Mouse (Mus musculus): ENCODE measurements around the gene Tspo2. TPM values are rescaled to one million over a fixed set of nuclear protein-coding genes. Genes with fewer than 3 reads are reported as not detected.

Gene Tspo2
- total RNA-seq, 4 experiments from 2014 or later = not detected

DNA sequence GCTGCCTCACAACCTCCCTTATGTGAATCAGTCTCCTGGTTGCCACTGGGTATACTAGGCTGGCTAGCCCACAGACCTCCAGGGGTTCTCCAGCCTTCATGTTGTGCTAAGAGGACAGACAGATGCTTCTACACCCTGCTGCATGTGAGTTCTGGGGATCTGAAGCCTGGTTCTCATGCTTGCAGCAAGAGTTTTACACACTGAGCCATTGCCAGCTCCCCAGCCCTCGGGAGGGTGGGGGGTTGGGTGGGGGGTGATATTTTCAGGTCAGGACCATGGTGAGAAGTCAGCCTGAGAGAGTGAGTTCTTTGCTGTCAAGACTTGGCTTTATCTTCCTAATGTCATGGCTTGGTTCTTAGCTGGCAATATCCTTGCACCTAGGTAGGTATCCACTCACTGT is 32.5 kb downstream of the Tspo2 start:
- no peak for DNase-seq (ENCODE audit: low spot score in 2 of 2)

DNA sequence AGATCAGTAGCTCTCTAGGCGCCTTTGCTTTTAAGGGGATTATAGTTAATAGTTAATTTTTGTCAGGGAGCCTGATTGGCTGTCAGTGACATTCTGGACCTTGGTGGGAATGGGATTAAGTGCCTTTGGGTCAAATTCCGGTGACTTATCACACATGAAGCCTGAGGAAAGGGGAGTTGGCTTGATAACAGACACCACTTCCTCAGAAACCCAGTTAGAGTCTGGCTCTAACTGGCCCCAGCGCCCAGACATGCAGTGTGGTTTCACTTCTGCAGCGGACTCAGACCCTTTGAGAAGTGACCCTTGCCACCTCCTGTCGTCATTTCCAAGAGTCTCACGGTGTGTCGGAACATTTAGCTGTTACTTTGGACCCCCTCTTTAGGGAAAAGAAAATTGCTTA is 33.1 kb downstream of the Tspo2 start:
- no peak for DNase-seq (ENCODE audit: low spot score in 2 of 2)

DNA sequence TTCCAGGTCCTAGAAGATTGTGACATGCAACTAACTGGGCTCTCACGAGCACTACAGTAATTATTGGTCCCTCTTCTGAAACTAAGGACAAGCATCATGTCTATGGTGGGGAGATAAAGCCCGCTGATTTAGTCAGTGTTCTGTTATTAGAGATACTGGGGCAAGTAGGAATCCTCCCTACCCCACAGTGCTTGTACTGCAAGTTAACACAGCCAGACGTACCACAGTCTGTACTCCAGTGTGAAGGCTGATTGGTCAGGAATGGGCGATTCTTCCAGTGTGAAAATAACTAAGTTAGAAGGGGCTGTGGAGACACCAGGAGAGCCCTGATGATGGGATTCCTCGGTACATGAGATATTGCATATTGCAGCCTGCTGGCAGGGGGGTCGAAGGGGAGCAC is 33.8 kb downstream of the Tspo2 start:
- no peak for DNase-seq (ENCODE audit: low spot score in 2 of 2)

DNA sequence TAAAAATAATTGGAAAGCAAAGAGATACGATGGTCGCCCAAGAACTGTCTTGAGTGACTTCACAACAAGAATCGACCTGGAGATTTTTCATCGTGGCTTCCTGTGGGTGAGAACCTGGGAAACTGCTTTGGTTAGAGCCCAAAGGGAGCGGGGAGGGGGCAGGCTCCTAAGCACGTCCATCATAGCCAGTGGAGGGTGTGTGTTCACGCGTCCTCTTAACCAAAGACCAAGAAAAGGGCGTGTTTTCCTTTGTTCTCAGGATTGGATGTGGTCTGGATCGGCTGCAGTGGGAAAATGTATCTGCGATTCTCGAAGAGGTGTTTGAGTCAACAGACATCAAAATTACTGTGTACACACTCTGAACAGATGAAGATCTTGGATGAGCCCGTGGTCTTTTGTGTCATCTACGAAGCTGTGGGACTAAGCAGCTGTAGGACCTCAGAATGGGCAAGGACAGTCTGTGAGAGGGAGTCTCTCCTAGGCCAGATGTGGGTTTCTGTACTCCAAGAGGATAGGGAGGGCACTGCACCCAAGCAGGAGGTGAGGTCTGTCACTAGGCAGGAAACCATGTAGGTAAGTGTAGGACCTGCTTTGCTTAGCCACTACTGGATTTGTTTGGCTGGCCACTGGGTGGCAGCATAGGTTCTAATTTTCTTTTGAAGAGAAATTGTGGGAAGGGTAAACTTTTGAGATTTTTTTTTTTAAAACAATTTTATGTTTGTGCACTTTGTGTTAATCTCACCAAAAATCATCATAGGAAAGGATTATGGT is 34.7 kb downstream of the Tspo2 start:
- peak in 1 of 2 experiments; percentile 54 for DNase-seq (ENCODE audit: low spot score in 2 of 2)

DNA sequence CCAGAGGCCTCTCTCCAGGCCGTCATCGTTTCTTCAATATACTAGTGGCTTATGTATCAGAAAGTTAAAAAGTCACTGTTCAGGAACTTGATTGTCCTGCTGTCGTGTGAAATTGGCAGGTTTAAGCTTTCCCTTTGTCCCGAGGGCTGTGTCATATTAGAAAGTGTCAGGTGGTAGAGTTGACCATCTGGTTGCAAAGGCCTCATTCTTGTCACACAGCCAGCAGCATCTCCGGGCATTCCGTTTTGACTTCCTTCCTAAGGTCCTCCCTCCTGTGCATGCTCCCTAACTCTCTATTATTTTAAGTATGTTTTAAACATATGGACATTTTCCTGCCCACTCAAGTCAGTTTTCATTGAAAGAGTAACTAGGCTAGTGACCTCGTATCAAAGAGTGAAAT is 35.3 kb downstream of the Tspo2 start:
- no peak for DNase-seq (ENCODE audit: low spot score in 2 of 2)

DNA sequence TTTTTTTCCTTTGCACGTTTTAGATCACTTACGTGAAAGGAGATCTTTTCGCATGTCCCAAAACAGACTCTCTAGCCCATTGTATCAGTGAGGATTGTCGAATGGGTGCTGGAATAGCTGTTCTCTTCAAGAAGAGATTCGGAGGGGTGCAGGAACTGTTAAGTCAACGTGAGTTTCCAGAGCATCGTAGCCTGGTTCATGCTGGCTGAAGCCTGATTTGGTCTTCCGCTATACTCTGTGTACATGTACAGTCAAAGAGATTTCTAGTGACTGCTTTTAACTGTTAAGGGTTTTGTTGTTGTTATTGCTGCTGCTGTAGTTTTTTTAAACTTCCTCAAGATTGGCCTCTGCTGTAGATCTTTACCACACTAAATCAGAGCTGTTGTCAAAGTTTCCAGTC is 40.1 kb downstream of the Tspo2 start:
- DNase-seq (ENCODE audit: low spot score in 2 of 2) = no peak

DNA sequence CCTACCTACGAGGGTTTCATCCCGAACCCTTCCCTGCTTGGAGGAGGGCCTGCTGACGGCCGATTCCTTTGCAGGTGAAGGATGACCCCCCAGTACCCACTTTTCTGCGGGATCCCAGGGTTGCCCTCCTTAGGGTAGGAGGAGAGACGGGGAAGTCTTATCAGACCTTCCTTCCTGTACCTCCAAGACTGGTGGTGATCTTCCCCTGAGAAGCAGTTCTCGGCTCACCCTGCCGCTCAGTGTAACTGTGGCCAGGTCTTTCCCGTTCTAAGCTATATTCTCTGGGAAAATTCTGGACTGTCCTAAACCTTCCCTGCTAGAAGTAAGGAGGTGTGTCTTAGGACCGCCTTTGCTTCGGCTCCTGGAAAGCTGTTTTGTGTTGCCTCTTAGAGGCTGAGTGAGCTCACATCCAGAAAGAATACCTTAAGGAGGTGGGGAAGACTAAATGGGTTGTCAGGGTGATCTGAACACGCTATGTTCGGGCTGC is 41.0 kb downstream of the Tspo2 start:
- DNase-seq (ENCODE audit: low spot score in 2 of 2) = no peak

DNA sequence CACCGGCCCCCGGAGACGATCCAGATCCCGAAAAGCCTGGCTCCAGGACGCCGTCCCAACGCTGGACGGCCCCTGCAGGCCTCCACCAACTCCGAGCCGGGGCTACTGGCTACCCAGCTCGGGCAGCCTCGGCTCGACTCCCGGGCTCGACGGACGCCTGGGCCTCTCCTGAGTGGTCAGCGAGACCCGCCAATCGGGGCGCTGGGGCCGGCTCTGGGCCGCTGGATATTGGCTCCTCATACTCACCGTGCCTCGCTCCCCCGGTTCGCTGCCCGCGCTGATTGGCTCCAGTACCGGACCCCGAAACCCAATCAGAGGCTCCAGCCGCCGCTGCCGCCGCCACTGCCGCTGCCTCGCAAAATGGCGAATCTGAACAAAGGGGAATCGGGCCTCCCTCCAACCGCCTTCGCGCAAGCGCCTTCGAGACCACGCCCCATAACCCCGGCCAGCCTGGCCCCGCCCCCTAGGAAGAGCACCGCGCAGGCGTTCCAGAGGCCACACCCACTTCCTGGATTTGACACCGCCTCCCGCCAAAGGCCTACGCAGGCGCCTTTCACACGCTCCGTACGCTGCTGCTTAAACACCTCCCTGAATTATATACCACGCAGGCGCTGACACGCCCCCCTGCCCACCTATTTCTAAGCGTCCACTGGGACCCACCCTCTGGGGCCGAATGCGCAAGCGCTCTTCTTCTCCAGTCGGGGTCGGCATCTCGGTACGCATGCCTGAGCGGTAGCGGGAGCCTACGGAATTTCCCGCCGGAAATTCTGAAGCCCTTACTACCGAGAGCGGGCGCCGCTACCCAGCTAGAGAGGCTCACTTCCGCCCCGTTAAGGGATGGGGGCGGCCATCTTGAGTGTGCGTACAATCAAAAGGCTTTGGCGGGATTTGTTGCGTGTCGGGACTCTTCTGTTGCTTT is 41.7 kb downstream of the Tspo2 start, which contains the start of the genes Nfya and Oard1:
Gene Nfya, minus strand, starts transcription at position 527 of the 919 bp plus-strand sequence.
Gene Oard1, plus strand, starts transcription at position 635 of the 919 bp plus-strand sequence.
- peak; percentile 100 for DNase-seq (ENCODE audit: low spot score in 2 of 2)

DNA sequence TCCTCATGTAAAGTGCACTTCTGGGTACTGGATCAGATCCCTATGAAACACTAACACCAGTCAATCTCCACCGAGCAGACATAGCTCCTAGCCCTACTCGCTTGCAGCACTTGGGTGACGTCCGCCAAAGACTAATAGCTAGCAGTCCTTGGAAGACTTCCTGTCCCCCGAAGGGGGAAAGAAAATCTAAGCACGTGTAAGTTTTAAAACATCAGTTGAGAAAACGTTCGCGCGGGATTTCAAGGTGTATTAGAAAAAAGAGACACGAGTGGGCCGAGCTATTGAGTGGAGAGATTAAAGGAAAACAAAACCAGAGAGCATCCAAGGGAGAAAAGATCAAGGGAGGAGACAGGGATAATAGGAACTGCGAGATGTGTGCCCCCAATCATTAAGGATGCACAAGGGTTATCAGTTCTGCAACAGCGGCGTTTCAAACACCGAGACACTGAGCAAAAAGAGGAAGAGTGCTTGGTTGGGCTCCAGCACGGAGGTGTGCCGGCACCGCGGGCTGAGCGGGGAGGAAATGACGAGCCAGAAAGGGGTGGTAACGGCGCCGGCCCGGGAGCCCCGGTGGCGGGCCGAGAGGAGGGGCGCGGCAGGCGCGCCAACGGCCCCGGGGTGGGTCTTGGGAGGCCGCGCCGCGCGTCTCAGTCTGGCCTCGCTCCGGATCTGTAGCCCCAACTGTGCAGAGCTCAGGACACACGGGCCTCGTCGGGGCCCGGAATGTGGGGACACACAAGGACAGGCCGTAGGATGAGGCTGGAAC is 42.6 kb downstream of the Tspo2 start:
- peak; percentile 40 to 52 for DNase-seq (ENCODE audit: low spot score in 2 of 2)

DNA sequence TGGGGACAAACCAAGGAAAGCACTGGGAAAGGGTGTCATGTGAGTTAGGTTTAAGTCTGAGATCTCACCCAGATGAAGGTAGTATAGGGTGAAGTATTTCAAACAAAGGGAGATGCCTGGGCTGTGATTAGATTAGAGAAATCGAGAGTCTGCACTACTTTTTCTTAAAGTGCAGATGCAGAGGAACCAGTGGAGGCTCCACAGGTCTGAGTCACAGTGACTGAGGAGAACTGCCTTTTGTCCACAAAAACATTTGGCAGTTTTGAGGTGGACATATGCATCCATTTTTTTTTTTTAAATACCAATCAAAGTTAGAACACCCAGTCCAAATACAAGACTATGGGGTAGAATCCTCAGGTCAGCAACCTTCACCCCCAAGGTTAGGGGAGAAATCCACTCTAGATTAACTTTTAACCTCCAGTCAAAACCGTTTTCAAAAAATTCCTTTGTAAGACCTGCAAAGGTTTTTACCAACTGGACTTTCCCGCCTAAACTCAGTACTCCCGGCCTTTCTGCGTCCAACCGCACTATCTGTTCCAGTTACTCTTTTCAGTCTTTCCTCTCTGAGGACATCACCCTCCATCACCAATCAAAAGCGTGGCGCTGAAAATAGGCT is 43.3 kb downstream of the Tspo2 start:
- no peak for DNase-seq (ENCODE audit: low spot score in 2 of 2)

DNA sequence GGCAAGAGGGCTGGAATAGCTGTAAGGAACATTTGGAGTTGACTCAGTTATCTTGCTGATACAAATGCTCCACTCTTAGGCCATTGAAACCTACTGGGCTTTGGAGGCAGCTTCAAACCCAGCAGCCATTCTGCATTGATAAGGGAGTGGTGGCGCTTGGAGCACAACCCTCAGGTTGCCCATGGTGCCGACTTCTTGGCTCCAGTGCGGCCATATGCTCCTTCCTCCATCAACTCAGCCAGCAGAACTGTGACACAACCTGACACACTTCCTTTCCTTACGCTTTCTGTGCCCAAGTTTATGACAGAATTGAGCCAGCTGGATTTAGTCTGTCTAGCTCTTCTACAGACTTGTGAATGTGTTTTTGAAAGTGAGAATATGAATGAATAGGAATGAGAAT is 44.2 kb downstream of the Tspo2 start:
- DNase-seq (ENCODE audit: low spot score in 2 of 2) = no peak

DNA sequence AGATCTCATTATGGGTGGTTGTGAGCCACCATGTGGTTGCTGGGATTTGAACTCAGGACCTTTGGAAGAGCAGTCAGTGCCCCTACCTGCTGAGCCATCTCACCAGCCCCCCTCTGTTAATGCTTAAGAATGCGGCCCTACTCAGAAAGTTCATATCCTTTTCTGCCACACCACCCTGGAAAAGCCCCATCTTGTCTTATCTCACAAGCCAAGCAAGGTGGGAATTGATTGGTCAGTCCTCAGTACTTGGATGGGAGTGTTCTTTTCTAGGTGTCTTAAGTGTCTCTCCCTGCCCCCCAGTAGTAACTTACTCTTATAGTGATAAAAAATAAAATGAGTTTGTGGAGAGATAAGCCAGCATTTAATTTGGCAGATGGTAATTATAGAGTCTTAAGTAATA is 46.6 kb downstream of the Tspo2 start:
- DNase-seq (ENCODE audit: low spot score in 2 of 2) = no peak

DNA sequence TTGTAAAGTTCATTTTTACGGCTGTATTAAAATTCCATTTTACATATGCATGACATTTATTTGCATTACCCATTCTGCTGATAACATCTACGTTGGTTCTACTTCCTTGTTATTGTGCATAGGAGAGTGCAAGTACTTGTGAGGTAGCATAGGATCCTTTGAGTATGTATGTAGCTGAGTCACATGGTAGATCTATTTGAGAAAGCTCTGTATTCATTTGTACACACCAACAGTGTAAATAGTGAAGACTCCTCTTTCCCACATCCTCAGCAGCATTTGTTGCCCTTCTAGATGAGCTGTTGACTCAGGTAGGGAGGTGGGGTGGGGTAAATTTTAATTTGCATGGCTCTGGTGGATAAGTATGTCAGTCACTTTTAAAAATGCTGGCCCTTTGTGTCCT is 47.5 kb downstream of the Tspo2 start:
- no peak for DNase-seq (ENCODE audit: low spot score in 2 of 2)

DNA sequence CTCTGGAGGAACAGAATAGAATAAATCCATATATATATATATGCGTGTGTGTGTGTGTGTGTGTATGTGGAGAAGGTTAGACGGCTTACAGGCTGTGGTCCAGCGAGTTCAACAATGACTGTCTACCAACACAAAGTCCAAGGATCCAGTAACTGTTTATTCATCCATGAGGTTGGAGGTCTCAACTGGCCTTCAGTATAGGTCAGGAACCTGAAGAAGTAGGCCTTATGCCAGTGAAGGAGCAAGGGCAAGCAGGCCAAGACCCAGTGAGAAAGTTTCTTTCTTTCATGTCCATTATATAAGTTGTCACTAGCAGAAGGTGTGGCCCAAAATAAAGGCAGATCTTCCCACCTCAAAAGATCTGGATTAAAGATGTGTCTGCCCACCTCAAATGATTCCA is 48.6 kb downstream of the Tspo2 start:
- DNase-seq (ENCODE audit: low spot score in 2 of 2) = no peak

DNA sequence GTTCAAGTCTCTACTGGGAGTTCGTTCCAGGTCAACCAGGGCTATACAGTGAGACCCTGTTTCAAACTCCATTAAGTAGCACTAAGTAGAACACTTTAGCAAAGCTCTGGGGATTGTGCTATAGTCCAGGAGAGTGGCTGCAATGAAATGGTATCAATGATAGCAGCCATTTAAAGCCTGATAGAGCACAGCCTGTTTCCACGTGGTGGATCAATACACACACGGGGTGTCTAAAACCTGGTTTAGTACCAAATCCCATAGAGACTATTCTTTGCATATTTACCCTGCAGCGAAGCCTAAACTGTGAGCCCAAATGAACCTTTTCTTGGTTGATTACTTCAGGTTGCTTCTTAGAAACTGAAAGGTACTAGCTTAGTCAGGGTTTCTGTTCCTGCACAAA is 49.6 kb downstream of the Tspo2 start:
- DNase-seq (ENCODE audit: low spot score in 2 of 2) = no peak

Other genes with a start within 250 kb of the Tspo2 start
- not detected for gene Trem1, start 218.8 kb downstream of the Tspo2 start, total RNA-seq (2022)
- not detected for gene Trem3, start 203.7 kb downstream of the Tspo2 start, total RNA-seq (2022)
- not detected for gene Treml4, start 187.2 kb downstream of the Tspo2 start, total RNA-seq (2022)
- 1 to 10 TPM in 2 of 4 experiments, under 1 TPM in 2; 0.14 to 2.8 (median 1.5) TPM for gene Treml2, start 152.0 kb downstream of the Tspo2 start, total RNA-seq (2022)
- gene B430306N03Rik, start 135.4 kb downstream of the Tspo2 start, total RNA-seq (2022) = under 1 TPM in 3 of 4 experiments, not detected in 1; 0.21 to 0.64 (median 0.43) TPM
- gene Trem2, start 105.1 kb downstream of the Tspo2 start, total RNA-seq (2022) = 100 to 1,000 TPM in 2 of 4 experiments, 10 to 100 TPM in 2; 12.2 to 201 (median 95.9) TPM
- under 1 TPM; 0.36 to 0.91 (median 0.74) TPM for gene Treml1, start 91.6 kb downstream of the Tspo2 start, total RNA-seq (2022)
- gene Nfya, start 41.6 kb downstream of the Tspo2 start, total RNA-seq (2022) = 10 to 100 TPM; 22.2 to 35.0 (median 27.9) TPM
- 10 to 100 TPM; 13.2 to 18.9 (median 16.0) TPM for gene Oard1, start 41.5 kb downstream of the Tspo2 start, total RNA-seq (2022)
- under 1 TPM in 1 of 4 experiments, not detected in 3; 0.23 TPM for gene Apobec2, start 18.6 kb downstream of the Tspo2 start, total RNA-seq (2022)
- gene Unc5cl, start 3.4 kb upstream of the Tspo2 start, total RNA-seq (2022) = 1 to 10 TPM in 1 of 4 experiments, under 1 TPM in 3; 0.67 to 1.3 (median 0.80) TPM

All from layer of hippocampus, adult 8-10 months (tissue).